Mouse (Mus musculus): ENCODE measurements around the gene Marc2.

GRCm38 (mm10) chr1:184827175-184827701, 19.0 kb downstream of the Marc2 start:
- TF ChIP-seq POLR2A (IDR thresholded peaks at IDR 0.05; ENCODE audit: borderline replicate concordance, extremely low read depth, low read depth, low read length) (no peak), CTCF (IDR thresholded peaks at IDR 0.05; ENCODE audit: insufficient read depth, low read length) (no peak)
